Mouse (Mus musculus) frontal cortex, postnatal 14 days (tissue): ENCODE data around the gene Hps3.
A peak's percentile ranks its signal among the peaks of the same experiment; 100 is the strongest.

Experiments used
- DNase-seq, 2 experiments: peaks; one replicate each; pipeline ENCODE4 v3.0.0; 2022; ENCODE audit warnings: low spot score in 2 of 2

The Hps3 gene

GRCm38 (mm10) chr3:20007275-20007674 is 27.8 kb downstream of the Hps3 start:
- no peak for DNase-seq

DNA sequence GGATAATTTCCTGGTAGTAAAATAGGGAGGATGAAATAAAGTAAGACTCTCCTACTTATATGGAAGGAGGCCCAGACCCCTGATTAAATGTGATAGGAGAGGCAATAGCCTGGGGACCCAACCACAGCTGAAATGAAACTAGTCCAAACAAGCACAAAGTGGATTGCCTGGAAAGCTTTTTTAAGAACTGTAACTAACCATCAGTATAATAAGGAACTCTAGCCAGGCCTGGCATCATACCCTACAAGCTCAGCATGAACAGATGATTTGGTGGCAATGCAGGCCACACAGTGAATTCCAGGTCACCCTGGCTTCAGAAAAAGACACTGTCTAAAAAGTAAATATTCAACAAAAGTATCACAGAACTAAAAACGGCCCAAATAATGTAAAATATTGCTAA is 29.5 kb downstream of the Hps3 start:
- DNase-seq, result no peak

DNA sequence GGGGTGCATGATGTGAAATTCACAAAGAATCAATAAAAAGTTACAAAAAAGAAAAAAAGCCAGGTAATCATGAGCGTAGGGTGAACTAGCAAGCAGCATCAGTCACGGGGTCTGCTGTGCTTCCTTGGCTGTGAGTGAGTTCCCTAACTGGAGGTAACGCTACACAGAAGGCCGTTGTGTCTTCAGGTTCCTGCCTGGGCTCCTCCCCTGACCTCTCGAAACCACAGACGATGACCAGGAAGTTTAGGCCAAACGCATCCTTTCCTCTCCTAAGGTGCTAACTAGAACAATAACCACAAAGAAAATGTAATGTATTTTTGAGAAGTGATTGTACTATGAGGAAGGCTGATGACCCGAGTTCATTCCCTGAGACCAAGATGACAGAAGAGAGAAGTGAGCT is 30.7 kb downstream of the Hps3 start:
- no peak for DNase-seq

DNA sequence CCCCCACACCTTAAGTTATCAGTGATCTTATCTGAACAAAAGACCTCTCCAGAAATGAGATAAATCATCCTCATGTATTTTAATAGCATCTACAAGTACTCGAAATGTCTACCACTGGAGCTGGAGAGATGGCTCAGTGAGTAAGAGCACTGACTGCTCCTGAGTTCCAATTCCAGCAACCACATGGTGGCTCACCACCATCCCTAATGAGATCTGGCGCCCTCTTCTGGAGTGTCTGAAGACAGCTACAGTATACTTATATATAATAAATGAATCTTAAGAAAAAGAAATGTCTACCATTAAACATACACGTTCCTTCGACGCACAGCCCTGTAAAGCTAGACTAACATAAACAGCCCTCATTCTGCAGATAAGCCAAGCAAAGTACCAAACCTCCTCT is 32.3 kb downstream of the Hps3 start:
- DNase-seq, result no peak

GRCm38 (mm10) chr3:20000806-20001205 is 34.3 kb downstream of the Hps3 start:
- no peak for DNase-seq

- peak in 1 of 2 experiments; percentile 12 for DNase-seq
Observed at GRCm38 (mm10) chr3:19999551-19999950, 35.6 kb downstream of the Hps3 start.

DNA sequence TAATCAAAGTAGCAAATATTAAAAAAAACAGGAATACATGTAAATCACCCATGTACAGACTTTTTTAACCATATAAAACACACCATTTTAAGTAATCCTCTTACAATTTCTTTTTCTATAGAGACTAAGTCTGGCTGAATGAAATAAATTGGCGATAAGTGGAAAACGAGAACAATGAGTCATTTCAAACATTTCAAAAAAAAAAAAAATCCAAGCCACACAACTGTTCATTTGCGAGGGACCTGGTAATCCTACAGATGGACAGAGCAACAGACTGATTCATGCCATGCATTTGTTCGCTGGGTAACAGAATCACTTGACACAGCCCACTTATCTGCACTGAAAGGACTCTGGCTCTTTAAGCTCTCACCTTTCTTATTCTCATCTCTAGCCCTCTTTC is 42.7 kb downstream of the Hps3 start:
- DNase-seq, result no peak

DNA sequence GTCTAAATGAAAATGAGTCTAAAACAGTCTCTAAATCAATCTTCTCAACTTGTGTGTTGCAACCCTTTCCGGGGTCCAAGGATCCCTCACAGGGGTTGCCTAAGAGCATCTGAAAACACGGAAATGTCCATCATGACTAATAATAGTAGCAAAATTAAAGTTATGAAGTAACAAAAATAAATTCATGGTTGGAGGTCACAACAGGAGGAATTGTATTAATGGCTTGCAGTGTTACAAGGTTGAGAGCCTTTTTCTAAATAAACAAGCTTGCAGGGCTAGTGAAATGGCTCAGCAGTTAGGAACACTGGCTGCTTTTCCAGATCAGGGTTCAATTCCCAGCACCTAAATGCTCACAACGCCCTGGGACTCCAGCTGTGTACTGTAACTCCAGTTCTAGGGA is 45.1 kb downstream of the Hps3 start:
- no peak for DNase-seq

GRCm38 (mm10) chr3:19986123-19986522 is 49.0 kb downstream of the Hps3 start:
- DNase-seq, result no peak

- no peak for DNase-seq
Observed at GRCm38 (mm10) chr3:19982846-19983245, 52.3 kb downstream of the Hps3 start.

GRCm38 (mm10) chr3:19981156-19981555 is 54.0 kb downstream of the Hps3 start:
- no peak for DNase-seq

DNA sequence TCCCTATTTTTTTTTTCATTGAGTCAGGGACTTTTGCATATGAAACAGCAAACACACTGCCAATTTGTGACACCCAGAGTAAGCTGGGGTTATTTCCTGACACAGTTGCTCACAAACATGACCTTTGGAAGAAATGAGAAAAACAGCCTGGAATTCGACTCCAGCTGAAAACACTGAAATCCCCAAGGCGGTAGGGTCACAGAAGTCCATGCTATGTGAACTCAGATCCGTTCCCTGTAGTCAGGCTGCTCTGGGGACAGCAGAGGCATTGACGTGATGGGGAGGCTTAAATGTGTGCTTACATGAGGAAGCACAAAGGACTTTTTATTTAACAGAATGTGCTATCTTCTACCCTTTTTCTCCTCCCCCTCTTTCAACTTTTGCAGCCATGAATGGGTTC is 56.6 kb downstream of the Hps3 start:
- DNase-seq, result no peak

GRCm38 (mm10) chr3:19966072-19966471 is 69.0 kb downstream of the Hps3 start:
- no peak for DNase-seq

DNA sequence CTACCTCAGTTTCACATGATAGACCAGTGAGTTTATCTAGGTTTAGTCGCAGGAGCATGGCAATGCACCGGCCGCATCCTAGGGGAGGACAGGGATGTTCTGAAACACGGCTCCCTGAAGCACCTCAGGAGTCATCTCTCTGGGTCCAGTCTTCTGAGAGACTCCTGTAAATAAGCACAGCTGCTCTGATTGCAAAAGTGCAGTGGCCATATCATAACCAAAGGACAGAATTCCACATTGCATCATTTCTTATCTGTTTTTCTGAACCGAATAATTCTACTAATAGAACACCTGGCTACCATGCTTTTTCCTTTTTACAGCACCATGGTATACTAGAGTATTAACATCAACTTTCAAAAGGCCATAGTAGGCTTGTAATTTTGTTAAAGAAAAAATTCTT is 69.9 kb downstream of the Hps3 start:
- no peak for DNase-seq

DNA sequence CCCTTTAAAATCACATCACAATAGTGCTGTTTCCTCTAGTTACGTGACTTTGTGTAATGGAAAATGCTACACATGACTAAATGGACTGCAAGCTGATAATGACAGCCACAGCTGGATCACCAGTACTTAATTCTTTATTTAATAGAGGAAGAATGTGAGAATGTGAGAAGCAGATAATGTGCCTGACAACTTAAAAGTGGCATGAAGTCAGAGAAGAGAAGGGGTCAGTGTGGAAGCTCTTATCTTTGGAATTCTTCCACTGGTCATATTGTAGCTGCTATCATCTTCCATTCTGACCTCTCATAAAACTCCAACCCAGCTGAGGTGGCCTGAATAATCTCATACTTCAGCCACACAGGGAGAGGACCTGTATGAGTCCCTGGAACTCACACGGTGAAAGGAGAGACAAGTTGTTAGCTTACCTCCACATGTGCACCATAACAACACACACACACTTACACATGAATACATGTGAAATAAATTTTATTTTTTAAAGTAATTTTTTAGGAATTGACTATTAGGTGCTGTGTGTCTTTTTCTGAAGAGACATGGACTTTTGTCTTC is 70.4 kb downstream of the Hps3 start:
- DNase-seq, result no peak

DNA sequence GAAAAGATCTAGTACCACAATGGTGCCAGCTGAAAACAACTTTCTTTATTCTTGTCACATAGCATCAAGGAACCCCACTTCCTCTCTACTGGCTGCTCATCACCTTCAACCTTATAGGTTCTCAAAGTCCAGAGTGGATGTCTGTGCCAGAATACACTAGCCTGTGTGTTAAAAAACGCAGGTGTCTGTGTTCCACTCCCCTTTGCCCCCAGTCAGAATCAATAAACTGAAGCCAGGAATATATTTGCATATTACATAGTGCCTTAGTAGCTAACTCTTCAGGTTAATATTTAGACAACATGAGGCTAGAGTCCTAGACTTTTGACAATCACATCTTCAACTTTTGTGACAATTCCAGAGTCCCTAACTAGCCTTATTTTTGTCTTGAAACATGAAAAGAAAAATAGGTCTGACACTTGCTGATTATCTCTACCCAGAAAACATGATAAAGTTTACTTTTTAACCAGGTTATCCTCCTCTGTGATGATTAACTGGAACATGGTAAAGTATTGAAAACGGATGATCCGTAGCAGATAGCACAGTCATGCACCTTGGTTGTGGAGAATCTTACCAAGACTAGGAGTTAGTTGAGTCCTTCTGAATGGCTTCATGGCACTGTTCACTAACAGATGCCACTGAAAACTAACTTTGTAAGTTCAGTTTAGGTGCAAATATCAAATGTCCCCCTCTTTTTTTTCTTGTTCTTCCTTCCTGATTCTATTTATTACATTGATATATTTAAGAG is 72.2 kb downstream of the Hps3 start:
- DNase-seq, result no peak

- no peak for DNase-seq
Observed at GRCm38 (mm10) chr3:19961341-19961740, 73.8 kb downstream of the Hps3 start.

DNA sequence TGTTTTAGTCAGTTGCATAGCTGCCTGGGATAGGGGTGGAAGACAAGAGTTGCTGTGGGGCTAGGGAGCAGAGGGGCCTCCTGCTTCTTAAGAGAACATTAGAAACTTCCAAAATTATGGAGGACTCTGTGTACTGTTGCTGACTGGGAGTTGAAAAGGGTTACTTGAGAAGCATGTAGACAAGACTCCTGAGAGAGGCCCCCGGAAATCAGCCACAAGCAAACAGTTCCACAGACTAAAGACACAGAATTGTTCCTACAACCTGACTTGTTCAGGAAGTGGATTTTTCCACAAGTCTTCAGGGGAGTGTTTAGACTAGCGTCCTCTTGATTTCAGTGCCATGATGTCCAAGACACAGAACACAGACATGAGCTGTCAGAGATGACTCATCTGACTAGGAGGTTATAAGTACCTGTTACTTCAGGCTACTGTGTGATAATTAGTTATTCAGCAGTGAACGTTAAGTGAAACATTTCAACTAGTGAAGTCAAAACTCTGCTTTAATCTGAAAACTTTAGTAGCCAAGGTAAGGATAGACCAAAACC is 74.5 kb downstream of the Hps3 start:
- DNase-seq, result no peak

DNA sequence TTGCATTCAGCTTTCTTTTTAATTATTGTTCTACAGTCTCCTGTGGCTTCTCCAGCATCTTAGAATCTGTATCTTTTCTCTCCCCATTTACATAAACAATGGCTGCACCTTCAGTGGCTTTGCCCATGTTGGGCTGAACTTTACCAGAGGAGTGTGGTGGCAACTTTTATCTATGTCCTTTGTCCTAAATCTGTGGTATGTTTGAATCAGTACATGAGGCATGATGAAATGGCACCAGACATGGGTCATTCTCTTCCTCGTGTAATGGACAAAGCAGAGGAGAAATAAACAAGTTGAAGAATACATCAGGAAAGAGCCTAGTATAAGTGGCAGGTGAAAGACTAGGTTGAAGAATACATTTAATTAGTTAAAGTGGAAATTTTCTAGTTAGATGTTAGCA is 76.1 kb downstream of the Hps3 start:
- no peak for DNase-seq

- DNase-seq, result no peak
Observed at GRCm38 (mm10) chr3:19958031-19958430, 77.1 kb downstream of the Hps3 start.

DNA sequence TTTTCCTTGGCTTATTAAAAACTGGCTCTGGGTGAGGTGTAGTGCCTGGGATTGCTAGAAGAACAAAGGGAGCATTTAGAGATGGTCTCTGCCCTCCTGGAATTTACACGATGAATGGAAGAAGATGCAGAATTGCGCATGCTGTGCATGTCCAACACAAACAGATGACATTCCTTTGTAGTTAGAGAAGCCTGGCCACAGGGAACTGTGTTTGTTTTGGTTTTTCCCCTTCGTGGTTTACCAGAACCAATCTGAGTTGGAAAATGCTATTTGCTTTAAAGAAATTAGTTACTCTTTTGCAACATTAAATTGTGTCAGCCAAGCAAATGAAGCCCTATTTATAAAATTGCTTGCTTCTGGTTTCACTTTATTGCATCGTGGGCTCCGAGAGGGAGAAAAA is 78.2 kb downstream of the Hps3 start, which contains the start of gene Cp:
Cp (plus strand) TSS at position 170 of the 400 bp plus-strand sequence.
- no peak for DNase-seq

DNA sequence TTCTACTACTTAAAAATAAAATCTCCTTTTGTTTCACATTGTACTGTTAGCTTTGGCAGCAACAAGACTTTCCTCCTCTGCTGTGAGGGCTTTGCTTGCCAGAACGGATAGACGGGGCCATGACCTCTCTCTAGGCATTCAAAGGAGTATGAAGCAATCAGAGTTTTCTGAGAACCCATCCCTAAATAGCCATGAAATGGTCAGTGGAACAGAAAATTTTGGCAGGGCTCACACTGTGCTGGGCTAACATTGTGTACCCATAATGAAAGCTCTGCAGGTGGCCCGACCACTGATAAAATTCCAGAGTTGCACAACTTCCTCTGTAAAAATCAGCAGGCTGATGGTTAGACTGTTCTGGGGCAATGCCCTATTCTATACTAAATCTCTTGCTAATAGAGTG is 81.2 kb downstream of the Hps3 start:
- peak in 1 of 2 experiments; percentile 11 for DNase-seq

GRCm38 (mm10) chr3:19953425-19953824 is 81.7 kb downstream of the Hps3 start:
- DNase-seq, result no peak
